Mouse (Mus musculus): Measurements from ENCODE around the gene Smim7.
A peak's percentile ranks its signal among the peaks of the same experiment; 100 is the strongest.

- TF ChIP-seq GATA1 (IDR thresholded peaks at IDR 0.05; ENCODE audit: low read length) (peak; percentile 19; the same call in 1 of the 2 replicates), TAL1 (IDR thresholded peaks at IDR 0.05; ENCODE audit: low read length) (no peak)
These were observed at the start of gene Smim7 for GRCm38 (mm10) chr8:72570633-72571610.
